Mouse (Mus musculus): ENCODE results near the gene Plch2. TPM values are rescaled to one million over a fixed set of nuclear protein-coding genes. Genes with fewer than 3 reads are reported as not detected.

Gene Plch2
- total and polyA plus RNA-seq, 3 experiments = 0.85 to 1.1 TPM; not detected in 1

DNA sequence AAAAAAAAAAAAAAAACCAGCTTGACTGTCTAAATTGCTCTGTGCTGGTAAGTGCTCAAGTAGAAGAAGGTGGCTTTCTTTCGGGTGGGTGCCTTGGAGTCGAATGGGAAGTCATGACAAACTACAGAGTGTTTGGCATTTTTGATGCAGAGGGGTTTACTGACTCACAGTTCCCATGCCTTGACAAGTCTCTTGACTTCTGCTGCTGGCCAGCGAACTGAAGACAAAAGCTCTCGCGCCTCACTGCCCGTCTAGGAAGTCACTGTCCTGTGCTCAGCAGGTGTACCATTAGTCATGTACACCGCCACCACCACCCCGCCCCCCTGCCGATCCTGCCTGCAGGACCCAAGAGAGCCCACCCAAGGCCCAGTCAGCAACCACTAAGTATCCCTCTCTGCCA lies 100.0 kb downstream of the Plch2 start:
- no peaks in the 10 kb centered on the region for H3K4me1 ChIP-seq (ENCODE audit: control insufficient read depth in 1 of 2, insufficient read depth in 2 of 2, low read length in 2 of 2)

GRCm38 (mm10) chr4:154952461-154953241 lies 103.9 kb downstream of the Plch2 start:
- Histone ChIP-seq H3K36me3 (ENCODE audit: control insufficient read depth in 1 of 2, insufficient read depth in 2 of 2, low read length in 2 of 2) (no peaks in the 10 kb centered on the region), H3K27me3 (ENCODE audit: control insufficient read depth in 1 of 2, insufficient read depth in 2 of 2, low read length in 2 of 2) (peaks cover 4 to 14% of the 10 kb centered on the region in 2 experiments; a peak in 3 of 4 replicates), H3K79me2 (ENCODE audit: control insufficient read depth, insufficient read depth, low read length, poor library complexity) (no peaks in the 10 kb centered on the region), H3K9ac (ENCODE audit: control insufficient read depth, low read depth, low read length, poor library complexity, severe bottlenecking) (no peak overlapping the region), H3K4me1 (ENCODE audit: control insufficient read depth in 1 of 2, insufficient read depth in 2 of 2, low read length in 2 of 2) (no peaks in the 10 kb centered on the region), H3K9me3 (replicated peaks; ENCODE audit: insufficient read depth, low read length) (no peaks in the 10 kb centered on the region), H3K4me3 (ENCODE audit: control insufficient read depth in 1 of 2, insufficient read depth in 1 of 2, low read depth in 2 of 2, low read length in 2 of 2) (no peak overlapping the region), H3K27ac (ENCODE audit: control insufficient read depth, low read depth, low read length) (no peak overlapping the region)
- no peak for DNase-seq (ENCODE audit: low read depth, low spot score)
- no peak for TF ChIP-seq ZC3H11A (IDR thresholded peaks at IDR 0.05; ENCODE audit: low read depth, low read length)
- no peak for TF ChIP-seq TAL1 (IDR thresholded peaks at IDR 0.05; ENCODE audit: low read length)
- no peak for TF ChIP-seq MAZ (IDR thresholded peaks at IDR 0.05; ENCODE audit: low read depth, low read length)
- TF ChIP-seq POLR2AphosphoS5 (IDR thresholded peaks at IDR 0.05; ENCODE audit: borderline replicate concordance, low read depth, low read length) = no peak
- TF ChIP-seq MAX (IDR thresholded peaks at IDR 0.05; ENCODE audit: low read length) = no peak
- no peak for TF ChIP-seq POLR2AphosphoS2 (IDR thresholded peaks at IDR 0.05; ENCODE audit: low read length)
- TF ChIP-seq RAD21 (IDR thresholded peaks at IDR 0.05; ENCODE audit: low read depth, low read length) = no peak
- no peak for TF ChIP-seq MEF2A (IDR thresholded peaks at IDR 0.05; ENCODE audit: extremely low read depth, insufficient replicate concordance, low read depth, low read length, poor library complexity, severe bottlenecking)
- TF ChIP-seq MYB (IDR thresholded peaks at IDR 0.05; ENCODE audit: low read depth, low read length) = no peak
- no peak for TF ChIP-seq UBTF (IDR thresholded peaks at IDR 0.05; ENCODE audit: borderline replicate concordance, insufficient read depth, low read depth, low read length)
- TF ChIP-seq ZKSCAN1 (IDR thresholded peaks at IDR 0.05; ENCODE audit: low read depth, low read length) = no peak
- no peak for TF ChIP-seq JUND (IDR thresholded peaks at IDR 0.05; ENCODE audit: low read depth, low read length)
- TF ChIP-seq NELFE (IDR thresholded peaks at IDR 0.05; ENCODE audit: low read depth, low read length) = no peak
- TF ChIP-seq ZMIZ1 (IDR thresholded peaks at IDR 0.05; ENCODE audit: low read depth, low read length) = no peak
- no peak for TF ChIP-seq EP300 (IDR thresholded peaks at IDR 0.05; ENCODE audit: low read depth in 1 of 2, low read length in 2 of 2)
- no peak for TF ChIP-seq NRF1 (IDR thresholded peaks at IDR 0.05; ENCODE audit: insufficient read depth, low read depth, low read length, poor library complexity, severe bottlenecking)

More for the DNA sequence above, 100.0 kb downstream of the Plch2 start:
- H3K9ac ChIP-seq (ENCODE audit: control insufficient read depth, low read depth, low read length, poor library complexity, severe bottlenecking) = no peak overlapping the region
- no peak for DNase-seq (ENCODE audit: low read depth, low spot score)
- no peak for TF ChIP-seq MAZ (IDR thresholded peaks at IDR 0.05; ENCODE audit: low read depth, low read length)
- no peak for TF ChIP-seq CHD2 (IDR thresholded peaks at IDR 0.05; ENCODE audit: low read length)
- TF ChIP-seq MXI1 (IDR thresholded peaks at IDR 0.05; ENCODE audit: low read depth, low read length) = no peak
- no peak for TF ChIP-seq POLR2AphosphoS5 (IDR thresholded peaks at IDR 0.05; ENCODE audit: borderline replicate concordance, low read depth, low read length)
- TF ChIP-seq TAL1 (IDR thresholded peaks at IDR 0.05; ENCODE audit: low read length) = no peak
- TF ChIP-seq TCF12 (IDR thresholded peaks at IDR 0.05; ENCODE audit: low read depth, low read length) = no peak
- no peak for TF ChIP-seq MYB (IDR thresholded peaks at IDR 0.05; ENCODE audit: low read depth, low read length)
- no peak for TF ChIP-seq POLR2AphosphoS2 (IDR thresholded peaks at IDR 0.05; ENCODE audit: low read length)
- TF ChIP-seq JUND (IDR thresholded peaks at IDR 0.05; ENCODE audit: low read depth, low read length) = no peak
- TF ChIP-seq UBTF (IDR thresholded peaks at IDR 0.05; ENCODE audit: borderline replicate concordance, insufficient read depth, low read depth, low read length) = no peak
- no peak for TF ChIP-seq TBP (IDR thresholded peaks at IDR 0.05; ENCODE audit: low read depth, low read length)
- TF ChIP-seq NRF1 (IDR thresholded peaks at IDR 0.05; ENCODE audit: insufficient read depth, low read depth, low read length, poor library complexity, severe bottlenecking) = no peak
- no peak for TF ChIP-seq NELFE (IDR thresholded peaks at IDR 0.05; ENCODE audit: low read depth, low read length)
- TF ChIP-seq ZNF384 (IDR thresholded peaks at IDR 0.05; ENCODE audit: low read depth, low read length) = no peak
- TF ChIP-seq MAX (IDR thresholded peaks at IDR 0.05; ENCODE audit: low read length) = no peak
- no peak overlapping the region for H3K27ac ChIP-seq (ENCODE audit: control insufficient read depth, low read depth, low read length)
- H3K27me3 ChIP-seq (ENCODE audit: control insufficient read depth in 1 of 2, insufficient read depth in 2 of 2, low read length in 2 of 2) = peaks cover 2 to 14% of the 10 kb centered on the region in 2 experiments; a peak in 2 of 4 replicates
- H3K9me3 ChIP-seq (replicated peaks; ENCODE audit: insufficient read depth, low read length) = no peaks in the 10 kb centered on the region
- no peaks in the 10 kb centered on the region for H3K36me3 ChIP-seq (ENCODE audit: control insufficient read depth in 1 of 2, insufficient read depth in 2 of 2, low read length in 2 of 2)
- no peaks in the 10 kb centered on the region for H3K79me2 ChIP-seq (ENCODE audit: control insufficient read depth, insufficient read depth, low read length, poor library complexity)
- H3K4me3 ChIP-seq (ENCODE audit: control insufficient read depth in 1 of 2, insufficient read depth in 1 of 2, low read depth in 2 of 2, low read length in 2 of 2) = no peak overlapping the region
